Mouse (Mus musculus): ENCODE data around the gene Srxn1. TPM values are rescaled to one million over a fixed set of nuclear protein-coding genes. Genes with fewer than 3 reads are reported as not detected.
A peak's percentile ranks its signal among the peaks of the same experiment; 100 is the strongest.

Gene Srxn1
- polyA plus RNA-seq, 1 experiment from 2014 or later: 8.8 TPM

- H3K36me3 ChIP-seq (ENCODE audit: control insufficient read depth, insufficient read depth): no peaks in the 10 kb centered on the region
- peaks cover 20% of the 10 kb centered on the region for H3K4me1 ChIP-seq (ENCODE audit: control insufficient read depth, low read depth, low read length)
- WGBS (ENCODE audit: insufficient replicate concordance): 20% methylated on average over 9 of the region's 9 CpGs
- H3K9ac ChIP-seq (ENCODE audit: low read depth, low read length): no peak overlapping the region
- H3K4me3 ChIP-seq (ENCODE audit: low read depth, low read length): no peak overlapping the region
- peak; percentile 99 for ATAC-seq (ENCODE audit: low read depth)
- peak overlapping the region; percentile 37 for H3K4me2 ChIP-seq (ENCODE audit: low read depth, low read length)
- H3K9me3 ChIP-seq (replicated peaks; ENCODE audit: control insufficient read depth, low read length): no peaks in the 10 kb centered on the region
- no peaks in the 10 kb centered on the region for H3K27me3 ChIP-seq (ENCODE audit: control insufficient read depth, insufficient read depth, low read depth, low read length)
- H3K27ac ChIP-seq (ENCODE audit: low read length): no peak overlapping the region; the same call in 1 of the 2 replicates
These were observed 17.6 kb downstream of the Srxn1 start for GRCm38 (mm10) chr2:152122896-152123295.

GRCm38 (mm10) chr2:152128597-152128996 is 23.3 kb downstream of the Srxn1 start:
- H3K9ac ChIP-seq (ENCODE audit: low read depth, low read length): no peak overlapping the region
- H3K4me1 ChIP-seq (ENCODE audit: control insufficient read depth, low read depth, low read length): peaks cover 2% of the 10 kb centered on the region; the same call in 1 of the 2 replicates
- H3K4me3 ChIP-seq (ENCODE audit: low read depth, low read length): no peak overlapping the region
- H3K9me3 ChIP-seq (replicated peaks; ENCODE audit: control insufficient read depth, low read length): no peaks in the 10 kb centered on the region
- WGBS (ENCODE audit: insufficient replicate concordance): 58% methylated on average over 2 of the region's 2 CpGs
- ATAC-seq (ENCODE audit: low read depth): no peak
- H3K27me3 ChIP-seq (ENCODE audit: control insufficient read depth, insufficient read depth, low read depth, low read length): peaks cover 5% of the 10 kb centered on the region
- H3K27ac ChIP-seq (ENCODE audit: low read length): no peak overlapping the region
- H3K36me3 ChIP-seq (ENCODE audit: control insufficient read depth, insufficient read depth): no peaks in the 10 kb centered on the region
- no peak overlapping the region for H3K4me2 ChIP-seq (ENCODE audit: low read depth, low read length)

- Histone ChIP-seq H3K9me3 (replicated peaks; ENCODE audit: control insufficient read depth, low read length) (no peaks in the 10 kb centered on the region), H3K36me3 (ENCODE audit: control insufficient read depth, insufficient read depth) (no peaks in the 10 kb centered on the region), H3K4me1 (ENCODE audit: control insufficient read depth, low read depth, low read length) (no peaks in the 10 kb centered on the region; the same call in 1 of the 2 replicates), H3K9ac (ENCODE audit: low read depth, low read length) (no peak overlapping the region), H3K27ac (ENCODE audit: low read length) (no peak overlapping the region), H3K27me3 (ENCODE audit: control insufficient read depth, insufficient read depth, low read depth, low read length) (peaks cover 5% of the 10 kb centered on the region), H3K4me2 (ENCODE audit: low read depth, low read length) (no peak overlapping the region), H3K4me3 (ENCODE audit: low read depth, low read length) (no peak overlapping the region)
- ATAC-seq (ENCODE audit: low read depth): no peak
- WGBS (ENCODE audit: insufficient replicate concordance): 42% methylated on average over 3 of the region's 3 CpGs
These were observed 24.5 kb downstream of the Srxn1 start for GRCm38 (mm10) chr2:152129778-152130177.

- no peak overlapping the region for H3K9ac ChIP-seq (ENCODE audit: low read depth, low read length)
- no peaks in the 10 kb centered on the region for H3K9me3 ChIP-seq (replicated peaks; ENCODE audit: control insufficient read depth, low read length)
- H3K27ac ChIP-seq (ENCODE audit: low read length): no peak overlapping the region
- H3K4me1 ChIP-seq (ENCODE audit: control insufficient read depth, low read depth, low read length): no peaks in the 10 kb centered on the region
- 48% methylated on average over 9 of the region's 9 CpGs for WGBS (ENCODE audit: insufficient replicate concordance)
- no peak for ATAC-seq (ENCODE audit: low read depth)
- peaks cover 5% of the 10 kb centered on the region for H3K27me3 ChIP-seq (ENCODE audit: control insufficient read depth, insufficient read depth, low read depth, low read length)
- no peak overlapping the region for H3K4me3 ChIP-seq (ENCODE audit: low read depth, low read length)
- H3K36me3 ChIP-seq (ENCODE audit: control insufficient read depth, insufficient read depth): no peaks in the 10 kb centered on the region
- no peak overlapping the region for H3K4me2 ChIP-seq (ENCODE audit: low read depth, low read length)
These were observed 26.7 kb downstream of the Srxn1 start for GRCm38 (mm10) chr2:152132016-152132415.

- Histone ChIP-seq H3K27me3 (ENCODE audit: control insufficient read depth, insufficient read depth, low read depth, low read length) (peaks cover 5% of the 10 kb centered on the region), H3K27ac (ENCODE audit: low read length) (no peak overlapping the region), H3K4me1 (ENCODE audit: control insufficient read depth, low read depth, low read length) (no peaks in the 10 kb centered on the region), H3K4me2 (ENCODE audit: low read depth, low read length) (no peak overlapping the region), H3K36me3 (ENCODE audit: control insufficient read depth, insufficient read depth) (no peaks in the 10 kb centered on the region), H3K9ac (ENCODE audit: low read depth, low read length) (no peak overlapping the region), H3K4me3 (ENCODE audit: low read depth, low read length) (no peak overlapping the region), H3K9me3 (replicated peaks; ENCODE audit: control insufficient read depth, low read length) (no peaks in the 10 kb centered on the region)
- no peak for ATAC-seq (ENCODE audit: low read depth)
- 49% methylated on average over 8 of the region's 8 CpGs for WGBS (ENCODE audit: insufficient replicate concordance)
These were observed 27.4 kb downstream of the Srxn1 start for GRCm38 (mm10) chr2:152132691-152133090.

- Histone ChIP-seq H3K9me3 (replicated peaks; ENCODE audit: control insufficient read depth, low read length) (no peaks in the 10 kb centered on the region), H3K27ac (ENCODE audit: low read length) (no peak overlapping the region), H3K9ac (ENCODE audit: low read depth, low read length) (no peak overlapping the region), H3K36me3 (ENCODE audit: control insufficient read depth, insufficient read depth) (no peaks in the 10 kb centered on the region), H3K4me2 (ENCODE audit: low read depth, low read length) (no peak overlapping the region), H3K4me3 (ENCODE audit: low read depth, low read length) (no peak overlapping the region), H3K4me1 (ENCODE audit: control insufficient read depth, low read depth, low read length) (peaks cover 6% of the 10 kb centered on the region), H3K27me3 (ENCODE audit: control insufficient read depth, insufficient read depth, low read depth, low read length) (peaks cover 44% of the 10 kb centered on the region)
- 40% methylated on average over 10 of the region's 10 CpGs for WGBS (ENCODE audit: insufficient replicate concordance)
- no peak for ATAC-seq (ENCODE audit: low read depth)
These were observed 34.1 kb downstream of the Srxn1 start for GRCm38 (mm10) chr2:152139191-152139987.

GRCm38 (mm10) chr2:152140941-152141340 is 35.6 kb downstream of the Srxn1 start:
- H3K27ac ChIP-seq (ENCODE audit: low read length): no peak overlapping the region
- H3K27me3 ChIP-seq (ENCODE audit: control insufficient read depth, insufficient read depth, low read depth, low read length): peaks cover 59% of the 10 kb centered on the region
- H3K9ac ChIP-seq (ENCODE audit: low read depth, low read length): no peak overlapping the region
- no peaks in the 10 kb centered on the region for H3K36me3 ChIP-seq (ENCODE audit: control insufficient read depth, insufficient read depth)
- H3K4me1 ChIP-seq (ENCODE audit: control insufficient read depth, low read depth, low read length): peaks cover 6% of the 10 kb centered on the region
- H3K4me2 ChIP-seq (ENCODE audit: low read depth, low read length): no peak overlapping the region
- no peak for ATAC-seq (ENCODE audit: low read depth)
- no peaks in the 10 kb centered on the region for H3K9me3 ChIP-seq (replicated peaks; ENCODE audit: control insufficient read depth, low read length)
- no peak overlapping the region for H3K4me3 ChIP-seq (ENCODE audit: low read depth, low read length)
- WGBS (ENCODE audit: insufficient replicate concordance): 55% methylated on average over 11 of the region's 11 CpGs

- peaks cover 6% of the 10 kb centered on the region for H3K4me1 ChIP-seq (ENCODE audit: control insufficient read depth, low read depth, low read length)
- 59% methylated on average over 1 of the region's 1 CpGs for WGBS (ENCODE audit: insufficient replicate concordance)
- H3K27me3 ChIP-seq (ENCODE audit: control insufficient read depth, insufficient read depth, low read depth, low read length): peaks cover 63% of the 10 kb centered on the region
- peak overlapping the region; percentile 31; the same call in 1 of the 2 replicates for H3K4me3 ChIP-seq (ENCODE audit: low read depth, low read length)
- no peak for ATAC-seq (ENCODE audit: low read depth)
- H3K9ac ChIP-seq (ENCODE audit: low read depth, low read length): no peak overlapping the region
- peak overlapping the region; percentile 25; the same call in 1 of the 2 replicates for H3K4me2 ChIP-seq (ENCODE audit: low read depth, low read length)
- no peaks in the 10 kb centered on the region for H3K36me3 ChIP-seq (ENCODE audit: control insufficient read depth, insufficient read depth)
- H3K27ac ChIP-seq (ENCODE audit: low read length): no peak overlapping the region
- H3K9me3 ChIP-seq (replicated peaks; ENCODE audit: control insufficient read depth, low read length): no peaks in the 10 kb centered on the region
These were observed 36.2 kb downstream of the Srxn1 start for GRCm38 (mm10) chr2:152141491-152141890.

- no peaks in the 10 kb centered on the region for H3K36me3 ChIP-seq (ENCODE audit: control insufficient read depth, insufficient read depth)
- no peak overlapping the region for H3K9ac ChIP-seq (ENCODE audit: low read depth, low read length)
- peaks cover 6% of the 10 kb centered on the region for H3K4me1 ChIP-seq (ENCODE audit: control insufficient read depth, low read depth, low read length)
- no peaks in the 10 kb centered on the region for H3K9me3 ChIP-seq (replicated peaks; ENCODE audit: control insufficient read depth, low read length)
- H3K27ac ChIP-seq (ENCODE audit: low read length): no peak overlapping the region
- peak overlapping the region; percentile 25; the same call in 1 of the 2 replicates for H3K4me2 ChIP-seq (ENCODE audit: low read depth, low read length)
- ATAC-seq (ENCODE audit: low read depth): no peak
- peaks cover 68% of the 10 kb centered on the region for H3K27me3 ChIP-seq (ENCODE audit: control insufficient read depth, insufficient read depth, low read depth, low read length)
- 4% methylated on average over 13 of the region's 13 CpGs for WGBS (ENCODE audit: insufficient replicate concordance)
- peak overlapping the region; percentile 31 for H3K4me3 ChIP-seq (ENCODE audit: low read depth, low read length)
These were observed 36.7 kb downstream of the Srxn1 start for GRCm38 (mm10) chr2:152142046-152142445.
